Mouse (Mus musculus): ENCODE data around the gene Lrrc71. TPM values are rescaled to one million over a fixed set of nuclear protein-coding genes. Genes with fewer than 3 reads are reported as not detected.

Lrrc71 gene
- total and polyA plus RNA-seq, 2 experiments from 2014 or later: 1.6 to 2.2 TPM

GRCm38 (mm10) chr3:87742735-87743134 is 5.7 kb downstream of the Lrrc71 start:
- DNase-seq: no peak
- no peak for TF ChIP-seq CTCF (IDR thresholded peaks at IDR 0.05; ENCODE audit: low read depth)
- Histone ChIP-seq H3K27me3 (ENCODE audit: insufficient read depth, low read length) (no peaks in the 10 kb centered on the region), H3K9me3 (ENCODE audit: low read length) (no peaks in the 10 kb centered on the region), H3K36me3 (ENCODE audit: insufficient read depth) (peaks cover 17% of the 10 kb centered on the region), H3K9ac (no peak overlapping the region), H3K4me1 (ENCODE audit: insufficient read depth) (no peaks in the 10 kb centered on the region), H3K4me2 (ENCODE audit: low read depth) (no peak overlapping the region), H3K27ac (ENCODE audit: low read depth, low read length) (no peak overlapping the region), H3K4me3 (ENCODE audit: low read depth, low read length) (no peak overlapping the region)
- 90% methylated on average over 16 of the region's 16 CpGs for WGBS
- no peak for ATAC-seq

GRCm38 (mm10) chr3:87742013-87742412 is 6.4 kb downstream of the Lrrc71 start:
- ATAC-seq (no peak), DNase-seq (no peak)
- Histone ChIP-seq H3K36me3 (ENCODE audit: insufficient read depth) (peaks cover 24% of the 10 kb centered on the region), H3K4me2 (ENCODE audit: low read depth) (no peak overlapping the region), H3K9me3 (ENCODE audit: low read length) (no peaks in the 10 kb centered on the region), H3K9ac (no peak overlapping the region), H3K4me3 (ENCODE audit: low read depth, low read length) (no peak overlapping the region), H3K4me1 (ENCODE audit: insufficient read depth) (no peaks in the 10 kb centered on the region), H3K27ac (ENCODE audit: low read depth, low read length) (no peak overlapping the region), H3K27me3 (ENCODE audit: insufficient read depth, low read length) (no peaks in the 10 kb centered on the region)
- WGBS: 70% methylated on average over 3 of the region's 3 CpGs
- TF ChIP-seq CTCF (IDR thresholded peaks at IDR 0.05; ENCODE audit: low read depth): no peak

- no peak overlapping the region for H3K27ac ChIP-seq (ENCODE audit: low read depth, low read length)
- H3K4me2 ChIP-seq (ENCODE audit: low read depth): no peak overlapping the region
- no peaks in the 10 kb centered on the region for H3K9me3 ChIP-seq (ENCODE audit: low read length)
- no peak overlapping the region for H3K9ac ChIP-seq
- H3K36me3 ChIP-seq (ENCODE audit: insufficient read depth): peaks cover 50% of the 10 kb centered on the region
- DNase-seq (no peak), ATAC-seq (no peak)
- H3K4me3 ChIP-seq (ENCODE audit: low read depth, low read length): no peak overlapping the region
- WGBS: 73% methylated on average over 5 of the region's 5 CpGs
- TF ChIP-seq CTCF (IDR thresholded peaks at IDR 0.05; ENCODE audit: low read depth): no peak
- H3K4me1 ChIP-seq (ENCODE audit: insufficient read depth): no peaks in the 10 kb centered on the region
- H3K27me3 ChIP-seq (ENCODE audit: insufficient read depth, low read length): no peaks in the 10 kb centered on the region
Measured at GRCm38 (mm10) chr3:87738906-87739305, 9.5 kb downstream of the Lrrc71 start.

GRCm38 (mm10) chr3:87735335-87735734 is 13.1 kb downstream of the Lrrc71 start:
- Histone ChIP-seq H3K9ac (no peak overlapping the region), H3K27me3 (ENCODE audit: insufficient read depth, low read length) (no peaks in the 10 kb centered on the region), H3K4me2 (ENCODE audit: low read depth) (no peak overlapping the region), H3K9me3 (ENCODE audit: low read length) (no peaks in the 10 kb centered on the region), H3K27ac (ENCODE audit: low read depth, low read length) (no peak overlapping the region), H3K4me1 (ENCODE audit: insufficient read depth) (no peaks in the 10 kb centered on the region), H3K4me3 (ENCODE audit: low read depth, low read length) (no peak overlapping the region), H3K36me3 (ENCODE audit: insufficient read depth) (peaks cover 76% of the 10 kb centered on the region)
- WGBS: 90% methylated on average over 9 of the region's 9 CpGs
- DNase-seq (no peak), ATAC-seq (no peak)
- TF ChIP-seq CTCF (IDR thresholded peaks at IDR 0.05; ENCODE audit: low read depth): no peak

GRCm38 (mm10) chr3:87733984-87734761 is 14.3 kb downstream of the Lrrc71 start:
- Histone ChIP-seq H3K4me3 (ENCODE audit: low read depth, low read length) (no peak overlapping the region), H3K36me3 (ENCODE audit: insufficient read depth) (peaks cover 87% of the 10 kb centered on the region), H3K4me1 (ENCODE audit: insufficient read depth) (no peaks in the 10 kb centered on the region), H3K27me3 (ENCODE audit: insufficient read depth, low read length) (no peaks in the 10 kb centered on the region), H3K9me3 (ENCODE audit: low read length) (no peaks in the 10 kb centered on the region), H3K9ac (no peak overlapping the region), H3K4me2 (ENCODE audit: low read depth) (no peak overlapping the region), H3K27ac (ENCODE audit: low read depth, low read length) (no peak overlapping the region)
- no peak for TF ChIP-seq CTCF (IDR thresholded peaks at IDR 0.05; ENCODE audit: low read depth)
- 92% methylated on average over 11 of the region's 11 CpGs for WGBS
- DNase-seq: no peak
- no peak for ATAC-seq

GRCm38 (mm10) chr3:87733098-87733497 is 15.3 kb downstream of the Lrrc71 start:
- Histone ChIP-seq H3K9me3 (ENCODE audit: low read length) (no peaks in the 10 kb centered on the region), H3K27ac (ENCODE audit: low read depth, low read length) (no peak overlapping the region), H3K36me3 (ENCODE audit: insufficient read depth) (peaks cover 90% of the 10 kb centered on the region), H3K27me3 (ENCODE audit: insufficient read depth, low read length) (no peaks in the 10 kb centered on the region), H3K4me2 (ENCODE audit: low read depth) (no peak overlapping the region), H3K4me1 (ENCODE audit: insufficient read depth) (no peaks in the 10 kb centered on the region), H3K9ac (no peak overlapping the region), H3K4me3 (ENCODE audit: low read depth, low read length) (no peak overlapping the region)
- ATAC-seq (no peak), DNase-seq (no peak)
- no peak for TF ChIP-seq CTCF (IDR thresholded peaks at IDR 0.05; ENCODE audit: low read depth)
- WGBS: 80% methylated on average over 4 of the region's 4 CpGs

- no peaks in the 10 kb centered on the region for H3K4me1 ChIP-seq (ENCODE audit: insufficient read depth)
- no peaks in the 10 kb centered on the region for H3K9me3 ChIP-seq (ENCODE audit: low read length)
- 95% methylated on average over 6 of the region's 6 CpGs for WGBS
- ATAC-seq (no peak), DNase-seq (no peak)
- H3K27ac ChIP-seq (ENCODE audit: low read depth, low read length): no peak overlapping the region
- no peak overlapping the region for H3K4me3 ChIP-seq (ENCODE audit: low read depth, low read length)
- no peak overlapping the region for H3K4me2 ChIP-seq (ENCODE audit: low read depth)
- H3K36me3 ChIP-seq (ENCODE audit: insufficient read depth): peaks cover 93% of the 10 kb centered on the region
- no peak overlapping the region for H3K9ac ChIP-seq
- no peaks in the 10 kb centered on the region for H3K27me3 ChIP-seq (ENCODE audit: insufficient read depth, low read length)
- TF ChIP-seq CTCF (IDR thresholded peaks at IDR 0.05; ENCODE audit: low read depth): no peak
Measured at GRCm38 (mm10) chr3:87728696-87729095, 19.7 kb downstream of the Lrrc71 start.
